Mouse (Mus musculus) B cell, adult 67 days (primary cell): ENCODE results near the gene Mbnl3. TPM values are rescaled to one million over a fixed set of nuclear protein-coding genes. Genes with fewer than 3 reads are reported as not detected.

Experiments used
- total RNA-seq, 2 experiments: library from RNA; stranded (reverse); gene quantifications; 4 replicates each; pipeline ENCODE4 v1.2.4; 2023

Gene Mbnl3
- 10 to 100 TPM; 21.2 to 22.4 TPM for total RNA-seq

DNA sequence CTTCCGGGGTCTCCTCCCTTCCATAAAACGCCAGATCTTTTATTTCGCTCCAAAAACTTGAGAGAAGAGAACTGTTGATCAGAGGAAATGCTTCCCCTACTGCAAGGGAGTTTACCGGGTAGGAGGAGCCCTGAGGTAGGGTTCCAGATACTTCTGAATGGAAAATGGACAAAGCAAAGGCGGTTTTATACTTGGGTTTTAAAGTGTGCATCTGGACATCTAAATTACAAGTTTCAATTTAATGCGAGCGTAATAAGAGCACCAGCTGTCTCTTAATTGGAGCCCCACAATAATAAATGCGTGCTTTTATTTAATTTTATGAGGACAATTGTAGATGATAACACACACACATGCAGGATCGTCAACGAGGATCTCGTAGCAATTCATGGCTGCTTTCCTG lies at the start of gene Mbnl3:
Mbnl3 (minus strand) TSS at position 101 of the 400 bp plus-strand sequence.

Other genes starting within 250 kb of the Mbnl3 start
- gene Rap2c, start 188.5 kb downstream of the Mbnl3 start, total RNA-seq: 10 to 100 TPM; 40.7 to 44.5 TPM